Mouse (Mus musculus): ENCODE results near the gene Rpl18. TPM values are rescaled to one million over a fixed set of nuclear protein-coding genes. Genes with fewer than 3 reads are reported as not detected.

Gene Rpl18
- polyA plus RNA-seq, 1 experiment from 2014 or later = 540 TPM

- Histone ChIP-seq H3K4me2 (no peak overlapping the region), H3K27ac (no peak overlapping the region), H3K27me3 (peaks cover 3% of the 10 kb centered on the region; the same call in 1 of the 2 replicates), H3K4me3 (no peak overlapping the region), H3K9me3 (replicated peaks) (no peaks in the 10 kb centered on the region), H3K9ac (no peak overlapping the region), H3K36me3 (no peaks in the 10 kb centered on the region), H3K4me1 (replicated peaks) (no peaks in the 10 kb centered on the region)
- 49% methylated on average over 7 of the region's 8 CpGs for WGBS
- no peak for ATAC-seq (replicated peaks; ENCODE audit: insufficient number of reproducible peaks, insufficient read depth, low FRiP score, low read depth)
Observed at GRCm38 (mm10) chr7:45766764-45767163, 51.5 kb downstream of the Rpl18 start.

- 86% methylated on average over 6 of the region's 6 CpGs for WGBS
- no peak overlapping the region for H3K27ac ChIP-seq
Observed at GRCm38 (mm10) chr7:45767500-45767899, 52.2 kb downstream of the Rpl18 start.

More at GRCm38 (mm10) chr7:45767500-45767899, 52.2 kb downstream of the Rpl18 start:
- Histone ChIP-seq H3K27me3 (peaks cover 3% of the 10 kb centered on the region; the same call in 1 of the 2 replicates), H3K9me3 (replicated peaks) (no peaks in the 10 kb centered on the region), H3K4me1 (replicated peaks) (no peaks in the 10 kb centered on the region), H3K4me3 (no peak overlapping the region), H3K36me3 (no peaks in the 10 kb centered on the region), H3K4me2 (no peak overlapping the region), H3K9ac (no peak overlapping the region)
- ATAC-seq (replicated peaks; ENCODE audit: insufficient number of reproducible peaks, insufficient read depth, low FRiP score, low read depth) = no peak

Other genes with a start within 250 kb of the Rpl18 start
- gene Bax, start 248.6 kb upstream of the Rpl18 start, polyA plus RNA-seq (2015; fragmentation: Nextera tagmentation; extraction: Ambion mirVana) = 107 and 112 TPM in 2 replicates
- gene Tulp2, start 233.6 kb upstream of the Rpl18 start, polyA plus RNA-seq (2015; fragmentation: Nextera tagmentation; extraction: Ambion mirVana) = 0.28 and 1.3 TPM in 2 replicates
- not detected in 2 replicates for gene Gm45808, start 228.6 kb upstream of the Rpl18 start, polyA plus RNA-seq (2015; fragmentation: Nextera tagmentation; extraction: Ambion mirVana)
- 4.0 and 4.1 TPM in 2 replicates for gene Dhdh, start 226.7 kb upstream of the Rpl18 start, polyA plus RNA-seq (2015; fragmentation: Nextera tagmentation; extraction: Ambion mirVana)
- gene Nucb1, start 205.1 kb upstream of the Rpl18 start, polyA plus RNA-seq (2015; fragmentation: Nextera tagmentation; extraction: Ambion mirVana) = 144 and 177 TPM in 2 replicates
- gene Ppp1r15a, start 189.2 kb upstream of the Rpl18 start, polyA plus RNA-seq (2015; fragmentation: Nextera tagmentation; extraction: Ambion mirVana) = 25.3 and 37.6 TPM in 2 replicates
- gene Plekha4, start 189.1 kb upstream of the Rpl18 start, polyA plus RNA-seq (2015; fragmentation: Nextera tagmentation; extraction: Ambion mirVana) = 1.0 and 2.6 TPM in 2 replicates
- 0.24 and 0.82 TPM in 2 replicates for gene Hsd17b14, start 160.6 kb upstream of the Rpl18 start, polyA plus RNA-seq (2015; fragmentation: Nextera tagmentation; extraction: Ambion mirVana)
- 79.4 and 84.5 TPM in 2 replicates for gene Bcat2, start 145.3 kb upstream of the Rpl18 start, polyA plus RNA-seq (2015; fragmentation: Nextera tagmentation; extraction: Ambion mirVana)
- 0.13 and 1.2 TPM in 2 replicates for gene Fgf21, start 100.0 kb upstream of the Rpl18 start, polyA plus RNA-seq (2015; fragmentation: Nextera tagmentation; extraction: Ambion mirVana)
- gene Fut1, start 98.2 kb upstream of the Rpl18 start, polyA plus RNA-seq (2015; fragmentation: Nextera tagmentation; extraction: Ambion mirVana) = 0.15 and 0.66 TPM in 2 replicates
- gene Izumo1, start 93.6 kb upstream of the Rpl18 start, polyA plus RNA-seq (2015; fragmentation: Nextera tagmentation; extraction: Ambion mirVana) = 0.33 and 0.35 TPM in 2 replicates
- gene Rasip1, start 88.0 kb upstream of the Rpl18 start, polyA plus RNA-seq (2015; fragmentation: Nextera tagmentation; extraction: Ambion mirVana) = 19.6 and 23.4 TPM in 2 replicates
- 7.3 and 7.4 TPM in 2 replicates for gene Mamstr, start 75.5 kb upstream of the Rpl18 start, polyA plus RNA-seq (2015; fragmentation: Nextera tagmentation; extraction: Ambion mirVana)
- gene Fut2, start 49.1 kb upstream of the Rpl18 start, polyA plus RNA-seq (2015; fragmentation: Nextera tagmentation; extraction: Ambion mirVana) = 1.5 and 1.6 TPM in 2 replicates
- gene Ntn5, start 31.4 kb upstream of the Rpl18 start, polyA plus RNA-seq (2015; fragmentation: Nextera tagmentation; extraction: Ambion mirVana) = 0.14 TPM in 1 of 2 replicates, not detected in the other
- 0.13 and 0.34 TPM in 2 replicates for gene Sec1, start 21.1 kb upstream of the Rpl18 start, polyA plus RNA-seq (2015; fragmentation: Nextera tagmentation; extraction: Ambion mirVana)
- 5.1 and 6.0 TPM in 2 replicates for gene Car11, start 15.6 kb upstream of the Rpl18 start, polyA plus RNA-seq (2015; fragmentation: Nextera tagmentation; extraction: Ambion mirVana)
- 3.0 and 4.3 TPM in 2 replicates for gene Dbp, start 10.4 kb upstream of the Rpl18 start, polyA plus RNA-seq (2015; fragmentation: Nextera tagmentation; extraction: Ambion mirVana)
- gene Sphk2, start 2.5 kb downstream of the Rpl18 start, polyA plus RNA-seq (2015; fragmentation: Nextera tagmentation; extraction: Ambion mirVana) = 13.7 and 21.0 TPM in 2 replicates
- 0.25 and 0.65 TPM in 2 replicates for gene Fam83e, start 5.8 kb downstream of the Rpl18 start, polyA plus RNA-seq (2015; fragmentation: Nextera tagmentation; extraction: Ambion mirVana)
- not detected in 2 replicates for gene Spaca4, start 10.4 kb downstream of the Rpl18 start, polyA plus RNA-seq (2015; fragmentation: Nextera tagmentation; extraction: Ambion mirVana)
- gene Lmtk3, start 68.3 kb downstream of the Rpl18 start, polyA plus RNA-seq (2015; fragmentation: Nextera tagmentation; extraction: Ambion mirVana) = 0.53 TPM in 1 of 2 replicates, not detected in the other
- 0.21 and 1.1 TPM in 2 replicates for gene Sult2b1, start 69.2 kb downstream of the Rpl18 start, polyA plus RNA-seq (2015; fragmentation: Nextera tagmentation; extraction: Ambion mirVana)
- 92.2 and 101 TPM in 2 replicates for gene Cyth2, start 99.1 kb downstream of the Rpl18 start, polyA plus RNA-seq (2015; fragmentation: Nextera tagmentation; extraction: Ambion mirVana)
- gene Kcnj14, start 109.3 kb downstream of the Rpl18 start, polyA plus RNA-seq (2015; fragmentation: Nextera tagmentation; extraction: Ambion mirVana) = 0.37 and 0.44 TPM in 2 replicates
- gene Grwd1, start 115.5 kb downstream of the Rpl18 start, polyA plus RNA-seq (2015; fragmentation: Nextera tagmentation; extraction: Ambion mirVana) = 29.1 and 38.8 TPM in 2 replicates
- 54.6 and 65.0 TPM in 2 replicates for gene Kdelr1, start 157.3 kb downstream of the Rpl18 start, polyA plus RNA-seq (2015; fragmentation: Nextera tagmentation; extraction: Ambion mirVana)
- 0.21 and 0.27 TPM in 2 replicates for gene Grin2d, start 162.9 kb downstream of the Rpl18 start, polyA plus RNA-seq (2015; fragmentation: Nextera tagmentation; extraction: Ambion mirVana)
- gene Syngr4, start 181.3 kb downstream of the Rpl18 start, polyA plus RNA-seq (2015; fragmentation: Nextera tagmentation; extraction: Ambion mirVana) = 0.65 and 0.76 TPM in 2 replicates
- gene Tmem143, start 181.5 kb downstream of the Rpl18 start, polyA plus RNA-seq (2015; fragmentation: Nextera tagmentation; extraction: Ambion mirVana) = 6.6 and 8.0 TPM in 2 replicates
- gene Emp3, start 205.9 kb downstream of the Rpl18 start, polyA plus RNA-seq (2015; fragmentation: Nextera tagmentation; extraction: Ambion mirVana) = 71.5 and 108 TPM in 2 replicates
- 3.4 and 3.6 TPM in 2 replicates for gene Ccdc114, start 208.6 kb downstream of the Rpl18 start, polyA plus RNA-seq (2015; fragmentation: Nextera tagmentation; extraction: Ambion mirVana)